Mouse (Mus musculus) left cerebral cortex, postnatal 14 days (tissue): ENCODE results near the gene Rps6ka5. TPM values are rescaled to one million over a fixed set of nuclear protein-coding genes. Genes with fewer than 3 reads are reported as not detected.

Source experiments
- DNase-seq, 2 experiments: peaks; one replicate each; pipeline ENCODE4 v3.0.0; 2021 to 2022; ENCODE audit warnings: low spot score in 2 of 2, mixed read lengths in 1 of 2
- intact Hi-C: fragments of 180-260 bp; cut with DNase I; formaldehyde crosslinking; loops from one replicate; pipeline ENCODE4 v1.15.1; 2025
- total RNA-seq, 2 experiments: library from RNA; stranded (reverse); gene quantifications; 2 replicates each; pipeline ENCODE4 v1.2.3; 2021

Gene Rps6ka5
- total RNA-seq, 2 experiments from 2014 or later, result 13.2 to 17.8 TPM

- intact Hi-C loops, result no loop called here
- no peak for DNase-seq
Measured at GRCm38 (mm10) chr12:100626273-100626990, 100.4 kb downstream of the Rps6ka5 start.

- intact Hi-C loops, result no loop called here
- no peak for DNase-seq
Measured at GRCm38 (mm10) chr12:100624854-100625447, 101.8 kb downstream of the Rps6ka5 start.

- no peak for DNase-seq
- intact Hi-C loops, result no loop called here
Measured at GRCm38 (mm10) chr12:100615251-100615650, 111.5 kb downstream of the Rps6ka5 start.

- intact Hi-C loops, result no loop called here
- no peak for DNase-seq
Measured at GRCm38 (mm10) chr12:100613878-100614277, 112.9 kb downstream of the Rps6ka5 start.

- intact Hi-C loops, result no loop called here
- no peak for DNase-seq
Measured at GRCm38 (mm10) chr12:100613192-100613700, 113.5 kb downstream of the Rps6ka5 start.

- intact Hi-C loops, result loop anchor here (10.0 kb wide), 1 partner anchor 235 kb away; no protein-coding TSS in a partner anchor
- DNase-seq, result no peak
Measured at GRCm38 (mm10) chr12:100609766-100610165, 117.0 kb downstream of the Rps6ka5 start.

GRCm38 (mm10) chr12:100609064-100609463 lies 117.7 kb downstream of the Rps6ka5 start:
- intact Hi-C loops, result loop anchor here (10.0 kb wide), 1 partner anchor 236 kb away; no protein-coding TSS in a partner anchor
- DNase-seq, result no peak

GRCm38 (mm10) chr12:100606733-100607132 lies 120.0 kb downstream of the Rps6ka5 start:
- intact Hi-C loops, result loop anchor here (10.0 kb wide), 1 partner anchor 238 kb away; no protein-coding TSS in a partner anchor
- DNase-seq, result no peak

GRCm38 (mm10) chr12:100605596-100605995 lies 121.2 kb downstream of the Rps6ka5 start:
- intact Hi-C loops, result loop anchor here (10.0 kb wide), 1 partner anchor 239 kb away; no protein-coding TSS in a partner anchor
- no peak for DNase-seq

- peak in 1 of 2 experiments; percentile 46 for DNase-seq
- intact Hi-C loops, result loop anchor here (10.0 kb wide), 1 partner anchor 240 kb away; no protein-coding TSS in a partner anchor
Measured at GRCm38 (mm10) chr12:100604540-100604939, 122.2 kb downstream of the Rps6ka5 start.

GRCm38 (mm10) chr12:100594700-100595099 lies 132.1 kb downstream of the Rps6ka5 start:
- no peak for DNase-seq
- intact Hi-C loops, result no loop called here

- intact Hi-C loops, result no loop called here
- DNase-seq, result peak in 1 of 2 experiments; percentile 65
Measured at GRCm38 (mm10) chr12:100586601-100587000, 140.2 kb downstream of the Rps6ka5 start.

- no peak for DNase-seq
- intact Hi-C loops, result loop anchor here (5.0 to 10.0 kb wide), 2 partner anchors 348 to 374 kb away; no protein-coding TSS in a partner anchor
Measured at GRCm38 (mm10) chr12:100579221-100579620, 147.6 kb downstream of the Rps6ka5 start.

GRCm38 (mm10) chr12:100578291-100578690 lies 148.5 kb downstream of the Rps6ka5 start:
- intact Hi-C loops, result loop anchor here (1.0 to 10.0 kb wide), 3 partner anchors 263 to 373 kb away; no protein-coding TSS in a partner anchor
- DNase-seq, result peak; percentile 75 to 84

GRCm38 (mm10) chr12:100575739-100576138 lies 151.0 kb downstream of the Rps6ka5 start:
- DNase-seq, result peak in 1 of 2 experiments; percentile 43
- intact Hi-C loops, result loop anchor here (2.0 to 10.0 kb wide), 3 partner anchors 352 to 409 kb away; no protein-coding TSS in a partner anchor

GRCm38 (mm10) chr12:100570522-100571072 lies 156.2 kb downstream of the Rps6ka5 start:
- DNase-seq, result peak in 1 of 2 experiments; percentile 49
- intact Hi-C loops, result loop anchor here (10.0 kb wide), 1 partner anchor 366 kb away; no protein-coding TSS in a partner anchor

- intact Hi-C loops, result loop anchor here (5.0 kb wide), 1 partner anchor 217 kb away; no protein-coding TSS in a partner anchor
- peak; percentile 60 to 70 for DNase-seq
Measured at GRCm38 (mm10) chr12:100568831-100569230, 158.0 kb downstream of the Rps6ka5 start.

GRCm38 (mm10) chr12:100568105-100568504 lies 158.7 kb downstream of the Rps6ka5 start:
- intact Hi-C loops, result loop anchor here (5.0 kb wide), 1 partner anchor 216 kb away; no protein-coding TSS in a partner anchor
- DNase-seq, result no peak

GRCm38 (mm10) chr12:100567627-100568026 lies 159.2 kb downstream of the Rps6ka5 start:
- intact Hi-C loops, result loop anchor here (5.0 kb wide), 1 partner anchor 215 kb away; no protein-coding TSS in a partner anchor
- no peak for DNase-seq
